Mouse (Mus musculus) bone marrow macrophage, adult 2 months (primary cell): ENCODE measurements at regions not wholly inside any gene's neighbourhood (a gene's known extent, or its start where the extent isn't known, plus 50 kb on each side); places are given as distances from the start of the nearest gene placed in this dataset.

Source experiments
- CTCF ChIP-seq: IDR thresholded peaks from 2 replicates; pipeline ENCODE4 v1.5.1; 2012; ENCODE audit warnings: low read depth, mild to moderate bottlenecking, low read length, moderate library complexity
- POLR2A ChIP-seq: IDR thresholded peaks from 2 replicates; pipeline ENCODE4 v1.6.1; 2012; ENCODE audit warnings: mild to moderate bottlenecking, low read depth, low read length, borderline replicate concordance

DNA sequence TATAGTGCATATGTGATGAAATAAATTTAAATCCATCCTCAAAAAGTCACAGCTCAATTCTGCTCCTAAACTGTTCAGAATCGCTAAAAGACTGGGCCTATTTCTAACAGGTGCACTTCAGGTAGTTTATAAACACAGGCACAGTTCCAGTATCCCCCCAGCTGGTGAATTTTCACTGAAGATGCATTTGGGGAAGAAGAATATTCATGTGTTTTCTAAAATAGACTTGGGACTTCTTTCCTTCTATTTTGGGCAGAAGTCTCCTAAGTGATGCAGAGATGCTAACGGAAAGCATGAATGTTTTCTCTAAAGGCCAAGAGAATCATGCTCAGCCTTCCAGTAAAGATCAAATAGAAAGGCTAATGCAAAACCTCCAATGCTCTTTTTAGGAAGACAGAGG, 660.9 kb upstream of the Dpp10 start:
- TF ChIP-seq CTCF: no peak
- no peak for TF ChIP-seq POLR2A
